In the genomic region with DNA sequence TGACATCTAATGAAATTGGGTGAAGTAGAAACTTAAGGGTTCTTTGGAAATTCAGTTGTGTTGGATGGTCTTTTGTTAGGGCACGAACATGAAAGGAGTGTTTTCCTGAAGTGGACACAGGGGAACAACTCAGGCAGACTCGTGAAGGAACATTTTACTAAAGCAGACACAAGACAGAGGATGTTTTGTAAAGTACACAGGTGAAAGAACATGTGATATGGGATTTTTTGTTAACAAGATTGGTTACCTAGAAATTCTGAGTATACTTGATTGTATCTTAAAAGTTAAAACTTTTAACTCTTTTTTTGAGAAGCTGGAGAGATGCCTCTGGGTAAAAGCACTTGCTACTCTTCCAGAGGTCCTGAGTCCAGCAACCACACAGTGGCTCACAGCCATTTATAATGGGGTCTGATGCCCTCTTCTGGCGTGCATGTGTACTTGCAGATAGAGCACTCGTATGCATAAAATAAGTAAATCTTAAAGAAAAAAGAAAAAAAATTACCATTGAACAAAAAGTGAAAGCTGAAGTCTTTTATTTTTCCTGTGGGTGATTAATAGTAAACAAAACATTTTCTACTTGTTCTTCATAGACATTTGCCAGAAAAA, we compare ENCODE assay signal across 8 mouse cellular contexts. TPM values are rescaled to one million over a fixed set of nuclear protein-coding genes. Genes with fewer than 3 reads are reported as not detected.
DNase-seq lines count a peak whose midpoint lies in the region; ATAC-seq and TF ChIP-seq lines count a peak whose summit lies in the region.
"Had no signal": no experiment of that assay in that cellular context is flagged by ENCODE, and none has a peak within 500 bp of the region (broad histone marks: within the 10 kb centered on the region; RNA-seq: fewer than 3 reads in every experiment).

No protein-coding gene starts in this region.

- 45% methylated on average over 4 of the region's 4 CpGs for WGBS in midbrain, embryonic 10.5 days
- 40% methylated on average over 4 of the region's 4 CpGs for WGBS in midbrain, embryonic 16.5 days
- WGBS in kidney, postnatal 0 days = 34% methylated on average over 4 of the region's 4 CpGs
- WGBS in midbrain, embryonic 14.5 days = 34% methylated on average over 4 of the region's 4 CpGs

- in situ Hi-C loops in Patski (cut with MboI; ENCODE audit: low pct_unique_long_range_greater_than_20kb) = loop anchor here (5.0 kb wide), 1 partner anchor 115 kb away; no protein-coding TSS in a partner anchor

- DNase-seq in midbrain, embryonic 10.5 days (ENCODE audit: low spot score) = peak; percentile 51
- no peak for DNase-seq in Patski (ENCODE audit: low read depth, low spot score)
- peak; percentile 87 for DNase-seq in kidney, postnatal 0 days (ENCODE audit: low spot score)
- DNase-seq in midbrain, embryonic 14.5 days = peak; percentile 74
- no peak for DNase-seq in layer of hippocampus, postnatal 36 days

- POLR2A ChIA-PET in Patski (lab: Charles Lee) = no interaction called here

- no peak overlapping the region for H3K27ac ChIP-seq in midbrain, embryonic 10.5 days (replicated peaks)
- no peak overlapping the region for H3K27ac ChIP-seq in midbrain, embryonic 16.5 days (ENCODE audit: low read length)
- no peak overlapping the region for H3K27ac ChIP-seq in cortical plate, adult 2 months (ENCODE audit: insufficient read depth, low read length)
- H3K27ac ChIP-seq in kidney, postnatal 0 days = no peak overlapping the region
- no peak overlapping the region for H3K27ac ChIP-seq in midbrain, embryonic 14.5 days (replicated peaks; ENCODE audit: low read depth, low read length)

- no peak for ATAC-seq in midbrain, embryonic 16.5 days
- ATAC-seq in Patski = no peak
- no peak for ATAC-seq in kidney, postnatal 0 days (replicated peaks; ENCODE audit: low FRiP score, low read depth)
- ATAC-seq in midbrain, embryonic 14.5 days (ENCODE audit: low FRiP score, low TSS enrichment) = no peak

- CTCF ChIA-PET in Patski (lab: Charles Lee) = interaction anchor here (0.7 to 1.7 kb wide), 6 partner anchors 9 to 22 kb away, joined by 3 to 5 read pairs (median 3); no protein-coding TSS in a partner anchor

- H3K9me3 ChIP-seq in midbrain, embryonic 10.5 days (replicated peaks) = no peaks in the 10 kb centered on the region
- H3K9me3 ChIP-seq in midbrain, embryonic 16.5 days (replicated peaks; ENCODE audit: control insufficient read depth, low read length, poor library complexity, severe bottlenecking) = no peaks in the 10 kb centered on the region
- no peaks in the 10 kb centered on the region for H3K9me3 ChIP-seq in kidney, postnatal 0 days (replicated peaks; ENCODE audit: low read length)
- no peaks in the 10 kb centered on the region for H3K9me3 ChIP-seq in midbrain, embryonic 14.5 days (ENCODE audit: control insufficient read depth, low read length)

- H3K36me3 ChIP-seq in midbrain, embryonic 10.5 days = no peaks in the 10 kb centered on the region
- H3K36me3 ChIP-seq in midbrain, embryonic 16.5 days (ENCODE audit: control insufficient read depth, insufficient read depth, low read length) = no peaks in the 10 kb centered on the region
- no peaks in the 10 kb centered on the region for H3K36me3 ChIP-seq in kidney, postnatal 0 days (ENCODE audit: insufficient read depth, low read length)
- no peaks in the 10 kb centered on the region for H3K36me3 ChIP-seq in midbrain, embryonic 14.5 days (ENCODE audit: control insufficient read depth, insufficient read depth, low read length)

- H3K27me3 ChIP-seq in midbrain, embryonic 10.5 days (ENCODE audit: low read depth, poor library complexity, severe bottlenecking) = no peaks in the 10 kb centered on the region
- no peaks in the 10 kb centered on the region for H3K27me3 ChIP-seq in midbrain, embryonic 16.5 days (ENCODE audit: control insufficient read depth, insufficient read depth, low read depth, low read length)
- H3K27me3 ChIP-seq in Patski = no peaks in the 10 kb centered on the region
- no peaks in the 10 kb centered on the region for H3K27me3 ChIP-seq in kidney, postnatal 0 days (ENCODE audit: insufficient read depth, low read length)
- no peaks in the 10 kb centered on the region for H3K27me3 ChIP-seq in midbrain, embryonic 14.5 days (ENCODE audit: control insufficient read depth, insufficient read depth, low read length)

- peaks cover 6% of the 10 kb centered on the region for H3K4me1 ChIP-seq in midbrain, embryonic 10.5 days
- H3K4me1 ChIP-seq in midbrain, embryonic 16.5 days (ENCODE audit: control insufficient read depth, insufficient read depth, low read length) = peaks cover 8% of the 10 kb centered on the region
- H3K4me1 ChIP-seq in cortical plate, adult 2 months (ENCODE audit: control insufficient read depth, insufficient read depth, low read length) = peaks cover 8% of the 10 kb centered on the region; the same call in 1 of the 2 replicates
- peaks cover 2% of the 10 kb centered on the region; the same call in 1 of the 2 replicates for H3K4me1 ChIP-seq in kidney, postnatal 0 days (replicated peaks; ENCODE audit: insufficient read depth, low read length)
- H3K4me1 ChIP-seq in midbrain, embryonic 14.5 days (ENCODE audit: control insufficient read depth, insufficient read depth, low read length) = peaks cover 11% of the 10 kb centered on the region

- H3K4me3 ChIP-seq in midbrain, embryonic 10.5 days = no peak overlapping the region
- H3K4me3 ChIP-seq in midbrain, embryonic 16.5 days (ENCODE audit: low read depth, low read length) = no peak overlapping the region
- no peak overlapping the region for H3K4me3 ChIP-seq in cortical plate, adult 2 months (ENCODE audit: insufficient read depth, low read length)
- no peak overlapping the region for H3K4me3 ChIP-seq in kidney, postnatal 0 days (replicated peaks; ENCODE audit: low read depth, low read length)
- H3K4me3 ChIP-seq in midbrain, embryonic 14.5 days (replicated peaks; ENCODE audit: low read depth, low read length) = no peak overlapping the region
- H3K4me3 ChIP-seq: myocyte had no signal

- TF ChIP-seq CTCF in Patski (IDR thresholded peaks at IDR 0.05) = peak; percentile 81
- TF ChIP-seq CTCF in cortical plate, adult 2 months (IDR thresholded peaks at IDR 0.05; ENCODE audit: extremely low read depth, insufficient read depth, low read length) = peak; percentile 71
- peak; percentile 84 for TF ChIP-seq CTCF in kidney, postnatal 0 days (IDR thresholded peaks at IDR 0.05; ENCODE audit: low read depth)

- H3K4me2 ChIP-seq in midbrain, embryonic 16.5 days (ENCODE audit: low read length) = no peak overlapping the region
- no peak overlapping the region for H3K4me2 ChIP-seq in kidney, postnatal 0 days (ENCODE audit: low read length)
- no peak overlapping the region for H3K4me2 ChIP-seq in midbrain, embryonic 14.5 days (ENCODE audit: low read length)

- no peak for TF ChIP-seq POLR2A in cortical plate, adult 2 months (IDR thresholded peaks at IDR 0.05; ENCODE audit: extremely low read depth, insufficient read depth, low read length)

- no peak overlapping the region for H3K9ac ChIP-seq in midbrain, embryonic 16.5 days (ENCODE audit: low read depth, low read length)
- H3K9ac ChIP-seq in kidney, postnatal 0 days (ENCODE audit: low read depth, low read length) = no peak overlapping the region
- no peak overlapping the region for H3K9ac ChIP-seq in midbrain, embryonic 14.5 days (replicated peaks; ENCODE audit: low read length)

RNA-seq across cellular contexts. Expression of a gene that starts 54.4 kb away (rescaled TPM):
- polyA plus RNA-seq in midbrain, embryonic 10.5 days (2016; fragmentation: Nextera tagmentation; extraction: Ambion mirVana) = 109 and 111 TPM in 2 replicates
- polyA plus RNA-seq in midbrain, embryonic 16.5 days (2015; fragmentation: Nextera tagmentation; extraction: Ambion mirVana) = 47.1 and 54.0 TPM in 2 replicates
- polyA plus RNA-seq in Patski (2021) = 56.0 TPM
- 18.3 and 19.9 TPM in 2 replicates for polyA plus RNA-seq in cortical plate, adult 2 months (2012; rRNA removed)
- 143 and 159 TPM in 2 replicates for polyA plus RNA-seq in kidney, postnatal 0 days (2015; fragmentation: Nextera tagmentation; extraction: Ambion mirVana)
- polyA plus RNA-seq in midbrain, embryonic 14.5 days (2014; fragmentation: Nextera tagmentation; extraction: Ambion mirVana) = 47.7 and 54.1 TPM in 2 replicates
- 10 to 100 TPM; 23.3 to 24.4 TPM for total RNA-seq in layer of hippocampus, postnatal 36 days (2021)

Comparison
In these comparisons a context has a peak if more than half of its experiments do, and no peak if none do; other contexts are left out.
1. DNase-seq: peak in midbrain, embryonic 10.5 days (single experiment), kidney, postnatal 0 days (single experiment) and midbrain, embryonic 14.5 days (single experiment); none in Patski (single experiment) and layer of hippocampus, postnatal 36 days (0 of 2).
2. Peak in every context shown above with its lines, with median percentiles within 50 percentile points of each other: CTCF ChIP-seq.